Mouse (Mus musculus) adrenal gland, postnatal 36 days (tissue): Measurements from ENCODE around the gene Medag. TPM values are rescaled to one million over a fixed set of nuclear protein-coding genes. Genes with fewer than 3 reads are reported as not detected.
A peak's percentile ranks its signal among the peaks of the same experiment; 100 is the strongest.

Experiments used
- DNase-seq, 2 experiments: peaks; one replicate each; pipeline ENCODE4 v3.0.0; 2021; ENCODE audit warnings: mixed read lengths in 1 of 2
- total RNA-seq, 2 experiments: library from RNA; stranded (reverse); gene quantifications; 2 replicates each; pipeline ENCODE4 v1.2.3; 2021

The Medag gene
- total RNA-seq, 2 experiments from 2014 or later, result 3.8 to 9.1 TPM

GRCm38 (mm10) chr5:149382601-149383000, 28.9 kb upstream of the Medag start:
- no peak for DNase-seq

- DNase-seq, result no peak
Measured at GRCm38 (mm10) chr5:149385228-149385961, 26.2 kb upstream of the Medag start.

- DNase-seq, result no peak
Measured at GRCm38 (mm10) chr5:149386294-149386850, 25.2 kb upstream of the Medag start.

- DNase-seq, result no peak
Measured at GRCm38 (mm10) chr5:149388947-149389346, 22.6 kb upstream of the Medag start.

GRCm38 (mm10) chr5:149389548-149390211, 21.9 kb upstream of the Medag start:
- DNase-seq, result peak; percentile 43 to 51

GRCm38 (mm10) chr5:149391574-149392375, 19.8 kb upstream of the Medag start:
- no peak for DNase-seq

GRCm38 (mm10) chr5:149392420-149392988, 19.0 kb upstream of the Medag start:
- no peak for DNase-seq

GRCm38 (mm10) chr5:149401446-149401975, 10.0 kb upstream of the Medag start:
- no peak for DNase-seq

GRCm38 (mm10) chr5:149402029-149402428, 9.5 kb upstream of the Medag start:
- DNase-seq, result no peak

GRCm38 (mm10) chr5:149403386-149403785, 8.2 kb upstream of the Medag start:
- peak; percentile 17 to 43 for DNase-seq

- DNase-seq, result no peak
Measured at GRCm38 (mm10) chr5:149404710-149405109, 6.8 kb upstream of the Medag start.

GRCm38 (mm10) chr5:149406791-149407276, 4.7 kb upstream of the Medag start:
- no peak for DNase-seq

- no peak for DNase-seq
Measured at GRCm38 (mm10) chr5:149409502-149409901, 2.0 kb upstream of the Medag start.

GRCm38 (mm10) chr5:149412194-149412575, 636 bp downstream of the Medag start:
- DNase-seq, result no peak

GRCm38 (mm10) chr5:149412671-149413070, 1.1 kb downstream of the Medag start:
- no peak for DNase-seq

- no peak for DNase-seq
Measured at GRCm38 (mm10) chr5:149414369-149415167, 3.0 kb downstream of the Medag start.

- no peak for DNase-seq
Measured at GRCm38 (mm10) chr5:149417381-149417780, 5.8 kb downstream of the Medag start.

GRCm38 (mm10) chr5:149426525-149426924, 15.0 kb downstream of the Medag start:
- DNase-seq, result no peak

- DNase-seq, result no peak
Measured at GRCm38 (mm10) chr5:149427277-149428060, 15.9 kb downstream of the Medag start.

GRCm38 (mm10) chr5:149428347-149428746, 16.8 kb downstream of the Medag start:
- DNase-seq, result no peak
